Mouse (Mus musculus): ENCODE results near the gene Fam229a.

The Fam229a gene

DNA sequence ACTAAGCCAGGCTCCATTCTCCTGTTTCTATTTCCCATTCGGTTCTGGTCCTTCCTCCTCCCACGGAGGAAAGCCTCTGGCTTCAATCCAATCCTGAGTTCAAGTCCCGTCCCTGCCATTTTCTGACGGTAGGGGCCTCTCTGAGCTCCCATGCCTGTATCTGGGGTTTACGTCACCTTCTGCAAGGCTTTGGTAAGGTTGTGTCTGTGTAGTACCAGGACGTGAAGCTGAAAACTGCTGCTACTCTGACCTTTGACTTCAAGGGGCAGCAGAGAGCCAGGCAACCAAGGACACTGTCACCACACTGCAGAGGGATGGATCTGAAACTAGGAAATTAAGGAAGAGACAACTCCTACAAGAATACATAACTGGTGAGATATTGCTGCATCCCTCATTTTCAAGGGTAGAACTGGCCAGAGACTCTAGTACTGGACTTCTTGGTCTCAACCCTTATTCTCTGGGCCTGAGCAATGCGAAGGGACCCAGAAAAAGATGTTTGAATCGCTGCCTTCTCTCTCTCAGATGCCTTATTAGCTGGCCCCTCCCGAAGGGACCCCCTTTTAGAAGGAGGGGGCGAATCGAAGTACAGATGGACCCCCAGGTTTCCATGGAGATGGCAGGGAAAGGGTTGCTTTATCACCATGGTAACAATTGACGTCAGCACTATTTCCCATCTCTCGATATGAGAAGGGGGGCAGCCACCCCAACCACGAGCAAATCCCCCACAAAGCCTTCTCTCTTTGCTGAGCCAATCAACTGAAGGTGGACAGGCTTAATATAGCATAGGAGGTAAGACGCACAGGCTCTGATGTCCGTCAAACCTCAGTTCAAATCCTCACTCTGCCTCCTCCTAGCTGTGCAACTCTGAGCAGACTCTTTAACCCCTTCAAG, 4.9 kb downstream of the Fam229a start:
- peak in 1 of 2 experiments; percentile 61 for DNase-seq (ENCODE audit: inconsistent age in 2 of 2, low spot score in 1 of 2)

- DNase-seq (ENCODE audit: inconsistent age in 2 of 2, low spot score in 1 of 2), result peak; percentile 57 to 73
Measured at GRCm38 (mm10) chr4:129496631-129497030, 5.6 kb downstream of the Fam229a start.

DNA sequence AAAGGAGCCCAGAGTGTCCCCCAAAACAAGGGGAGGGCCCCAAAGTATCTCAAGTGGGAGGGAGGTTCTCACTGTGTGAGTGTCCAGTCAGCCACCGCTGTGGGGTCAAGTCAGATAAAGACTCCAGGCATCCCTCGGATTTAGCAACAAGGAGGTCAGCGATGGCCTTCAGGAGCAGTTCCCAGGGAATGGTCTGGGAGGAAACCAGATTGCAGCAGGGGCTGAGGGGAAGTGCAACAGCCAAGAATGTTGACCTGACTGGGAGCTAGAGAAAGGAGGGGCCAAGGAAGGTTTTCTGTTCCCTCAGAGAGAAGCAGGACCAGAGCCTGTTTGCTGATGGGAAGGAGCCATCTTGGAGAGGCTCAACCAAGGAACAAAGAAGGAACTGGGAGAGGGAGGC, 8.0 kb downstream of the Fam229a start:
- no peak for DNase-seq (ENCODE audit: inconsistent age in 2 of 2, low spot score in 1 of 2)

- peak in 1 of 2 experiments; percentile 29 for DNase-seq (ENCODE audit: inconsistent age in 2 of 2, low spot score in 1 of 2)
Measured at GRCm38 (mm10) chr4:129500017-129500416, 9.0 kb downstream of the Fam229a start.

GRCm38 (mm10) chr4:129500607-129501566, 9.9 kb downstream of the Fam229a start:
- DNase-seq (ENCODE audit: inconsistent age in 2 of 2, low spot score in 1 of 2), result peak; percentile 93 to 97

DNA sequence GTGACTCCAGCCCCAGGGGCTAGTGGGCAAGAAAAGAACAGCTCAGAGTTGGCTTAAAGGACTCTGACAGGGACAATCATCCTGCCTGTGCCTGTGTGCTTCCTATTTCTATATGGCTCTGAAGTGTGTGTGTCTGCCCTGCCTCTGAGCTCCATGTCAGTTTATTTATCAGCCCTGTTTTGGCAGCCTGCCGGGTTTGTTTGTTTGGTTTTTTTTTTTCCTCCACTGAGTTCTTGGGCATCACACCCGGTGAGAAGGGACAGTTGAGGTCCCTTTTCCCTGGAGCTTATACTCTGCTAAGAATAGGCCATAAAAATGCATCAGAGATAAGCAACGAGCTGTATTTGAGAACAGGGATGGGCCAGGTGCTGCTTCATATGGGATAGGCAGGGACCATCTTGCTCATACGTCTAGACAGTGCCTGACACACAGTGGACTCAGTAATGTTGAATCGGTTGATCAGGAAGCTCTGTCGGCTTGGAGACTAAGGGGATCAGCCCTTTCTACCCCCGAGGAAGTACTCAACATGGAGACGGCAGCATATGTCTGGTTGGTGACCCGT, 11.4 kb downstream of the Fam229a start:
- no peak for DNase-seq (ENCODE audit: inconsistent age in 2 of 2, low spot score in 1 of 2)

GRCm38 (mm10) chr4:129502901-129503444, 12.0 kb downstream of the Fam229a start:
- peak in 1 of 2 experiments; percentile 54 for DNase-seq (ENCODE audit: inconsistent age in 2 of 2, low spot score in 1 of 2)

DNA sequence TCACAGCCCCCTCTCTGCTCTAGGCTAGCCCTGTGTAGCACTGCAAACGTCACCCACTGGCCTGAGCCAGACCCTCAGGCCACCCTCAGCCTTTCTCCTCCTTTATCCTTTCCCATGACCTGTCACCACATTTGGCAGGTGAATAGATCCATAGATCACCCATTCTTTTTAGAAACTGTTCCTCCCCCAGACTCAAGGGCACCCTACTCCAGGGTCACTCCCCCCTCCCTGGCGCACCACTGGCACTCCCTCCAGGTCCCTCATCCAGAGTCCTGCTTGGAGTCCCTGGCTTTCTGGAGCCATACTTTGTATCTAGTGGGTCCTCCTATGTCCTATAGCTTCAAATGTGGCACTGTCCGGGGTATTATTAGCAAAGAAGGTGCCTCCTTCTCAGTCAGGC, 14.5 kb downstream of the Fam229a start:
- DNase-seq (ENCODE audit: inconsistent age in 2 of 2, low spot score in 1 of 2), result peak; percentile 37 to 79

GRCm38 (mm10) chr4:129507434-129508236, 16.6 kb downstream of the Fam229a start:
- peak in 1 of 2 experiments; percentile 76 for DNase-seq (ENCODE audit: inconsistent age in 2 of 2, low spot score in 1 of 2)

DNA sequence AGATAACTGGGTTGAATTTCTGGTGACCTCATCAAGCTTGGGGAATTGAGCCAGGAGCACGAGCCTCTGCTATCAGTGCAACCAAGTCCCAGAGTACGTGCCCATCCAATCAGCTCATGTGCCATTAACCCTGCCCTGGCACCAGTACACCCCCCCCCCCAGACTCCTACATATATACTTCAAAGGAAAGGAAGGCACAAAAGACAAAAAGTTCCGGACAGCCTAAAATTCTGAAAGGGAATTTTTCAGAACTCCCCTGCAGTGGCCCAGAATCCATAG, 17.2 kb downstream of the Fam229a start:
- DNase-seq (ENCODE audit: inconsistent age in 2 of 2, low spot score in 1 of 2), result peak in 1 of 2 experiments; percentile 62

- no peak for DNase-seq (ENCODE audit: inconsistent age in 2 of 2, low spot score in 1 of 2)
Measured at GRCm38 (mm10) chr4:129508834-129509600, 18.0 kb downstream of the Fam229a start.

DNA sequence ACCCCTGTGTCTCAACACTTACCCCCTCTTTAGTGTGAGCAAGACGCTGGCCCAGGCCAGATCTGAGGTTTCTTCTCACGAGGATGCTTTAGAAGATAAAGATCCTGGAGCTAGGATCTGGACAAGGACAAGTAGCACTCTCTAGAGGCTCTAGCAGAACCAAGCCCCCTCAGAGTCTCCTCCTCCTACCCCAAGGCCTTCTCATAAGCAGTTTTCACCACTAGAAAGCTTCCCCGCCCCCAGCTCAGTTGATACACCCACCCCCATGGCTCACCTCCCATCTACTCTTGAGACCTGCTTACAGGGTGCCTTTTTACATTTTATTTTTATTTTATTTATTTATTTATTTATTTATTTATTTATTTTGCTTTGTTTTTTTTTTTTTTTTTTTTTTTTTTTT, 18.7 kb downstream of the Fam229a start:
- no peak for DNase-seq (ENCODE audit: inconsistent age in 2 of 2, low spot score in 1 of 2)

GRCm38 (mm10) chr4:129510723-129511412, 19.9 kb downstream of the Fam229a start:
- peak in 1 of 2 experiments; percentile 28 for DNase-seq (ENCODE audit: inconsistent age in 2 of 2, low spot score in 1 of 2)

DNA sequence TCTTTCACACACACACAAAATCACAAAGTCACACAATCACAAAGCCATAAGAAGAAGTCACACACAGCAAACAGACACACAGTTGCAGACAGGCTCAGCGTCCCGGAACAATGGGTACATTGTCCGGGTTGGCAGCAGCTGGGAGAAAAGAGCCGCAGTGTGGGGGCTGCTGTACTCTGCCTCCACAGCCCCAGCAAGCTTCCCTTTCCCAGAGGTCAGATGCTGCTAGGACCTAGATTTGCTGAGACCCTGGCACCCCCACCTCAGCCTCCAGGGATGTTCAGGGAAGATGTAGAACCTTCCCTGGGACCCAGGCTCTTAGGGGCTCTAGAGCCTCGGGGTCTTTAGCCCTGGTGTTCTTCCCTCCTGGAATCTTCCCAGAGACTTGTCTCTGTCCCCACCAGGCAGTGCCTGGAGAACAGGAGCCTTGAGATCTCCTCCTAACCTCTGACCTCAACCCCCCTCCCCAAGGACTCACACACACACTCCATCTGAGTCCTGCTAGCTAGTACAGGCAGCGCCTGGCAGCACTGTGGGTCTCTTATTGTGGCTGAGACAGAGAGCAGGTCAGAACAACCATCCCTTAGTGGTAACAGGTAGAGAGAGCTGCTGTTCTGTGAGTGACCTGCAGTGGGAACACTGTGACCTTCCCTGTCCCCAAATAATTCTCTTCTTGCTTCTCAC, 20.6 kb downstream of the Fam229a start:
- no peak for DNase-seq (ENCODE audit: inconsistent age in 2 of 2, low spot score in 1 of 2)

GRCm38 (mm10) chr4:129513086-129513767, 22.2 kb downstream of the Fam229a start, which contains the start of gene Marcksl1:
Gene Marcksl1 (plus strand): TSS chr4:129513581.
- peak; percentile 87 to 93 for DNase-seq (ENCODE audit: inconsistent age in 2 of 2, low spot score in 1 of 2)

DNA sequence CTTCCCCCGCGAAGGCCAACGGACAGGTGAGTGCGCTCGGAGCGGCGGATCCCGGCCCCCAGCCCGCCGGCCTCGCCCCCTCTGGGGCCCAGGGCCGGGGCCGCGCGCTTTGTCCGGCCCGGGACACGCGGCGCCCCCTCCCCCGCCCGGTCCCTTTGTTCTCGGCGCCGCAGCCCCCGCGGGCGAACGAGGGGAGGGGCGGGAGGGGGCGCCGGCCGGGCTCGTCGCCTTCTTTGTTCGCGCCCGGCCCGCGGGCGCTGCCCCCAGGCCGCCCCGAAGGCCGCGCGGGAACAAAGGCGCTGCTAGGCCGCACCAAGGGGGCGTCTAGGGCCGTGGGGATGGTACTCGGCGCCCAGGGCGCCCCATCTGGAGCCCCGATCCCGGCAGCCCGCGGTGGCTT, 22.9 kb downstream of the Fam229a start:
- DNase-seq (ENCODE audit: inconsistent age in 2 of 2, low spot score in 1 of 2), result no peak

DNA sequence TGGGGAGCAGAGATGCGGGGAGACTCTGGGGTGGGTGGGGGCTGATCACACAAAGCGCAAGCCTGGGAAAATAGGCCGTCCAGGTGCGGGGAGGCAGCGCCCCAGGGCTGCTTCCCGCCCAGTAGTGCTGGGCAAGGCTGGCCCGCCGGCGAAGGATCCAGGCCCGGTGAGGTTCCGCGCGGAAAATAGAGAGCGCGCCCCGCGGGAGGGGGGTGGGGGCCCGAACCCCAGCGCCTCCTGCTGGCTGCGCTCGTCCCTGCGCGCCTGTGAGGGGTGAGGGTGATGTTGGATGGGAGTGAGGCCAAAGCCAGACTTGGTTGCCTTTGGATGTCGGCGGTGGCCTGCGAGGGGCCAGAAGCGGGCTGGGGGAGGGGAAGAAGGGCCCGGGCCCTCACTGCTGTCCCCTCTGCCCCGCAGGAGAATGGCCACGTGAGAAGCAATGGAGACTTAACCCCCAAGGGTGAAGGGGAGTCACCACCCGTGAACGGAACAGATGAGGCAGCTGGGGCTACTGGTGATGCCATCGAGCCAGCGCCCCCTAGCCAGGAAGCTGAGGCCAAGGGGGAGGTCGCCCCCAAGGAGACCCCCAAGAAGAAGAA, 23.4 kb downstream of the Fam229a start:
- peak; percentile 58 to 85 for DNase-seq (ENCODE audit: inconsistent age in 2 of 2, low spot score in 1 of 2)

All from adrenal gland, adult (tissue).